Mouse (Mus musculus): ENCODE data around the gene Ston2.

The Ston2 gene

GRCm38 (mm10) chr12:91787959-91788437 lies at the start of gene Ston2:
Ston2 (minus strand) TSS chr12:91788387.
- CTCF ChIA-PET: interaction anchor here (0.6 to 3.7 kb wide), 27 partner anchors 9 to 452 kb away, joined by 3 to 39 read pairs (median 4); no protein-coding TSS in a partner anchor
- POLR2A ChIA-PET: interaction anchor here (0.8 to 2.0 kb wide), 10 partner anchors 9 to 200 kb away, joined by 3 to 9 read pairs (median 3); partner anchors contain the start of gene Gtf2a1 (in 3 of the 4)

- ChIA-PET CTCF (interaction anchor here in 3 of 4 experiments (0.7 to 1.0 kb wide), 4 partner anchors 12 to 194 kb away, joined by 3 to 14 read pairs (median 5); no protein-coding TSS in a partner anchor), POLR2A (no interaction called here)
Measured at GRCm38 (mm10) chr12:91837401-91838065, 49.3 kb upstream of the Ston2 start.

GRCm38 (mm10) chr12:91833939-91834333 lies 45.7 kb upstream of the Ston2 start:
- ChIA-PET CTCF (interaction anchor here in 1 of 4 experiments (0.7 kb wide), 1 partner anchor 27 kb away, joined by 3 read pairs; no protein-coding TSS in a partner anchor), POLR2A (interaction anchor here in 2 of 4 experiments (0.8 to 1.5 kb wide), 3 partner anchors 10 to 12 kb away, joined by 3 read pairs; no protein-coding TSS in a partner anchor)

- POLR2A ChIA-PET: interaction anchor here in 2 of 4 experiments (0.8 to 1.5 kb wide), 4 partner anchors 9 to 11 kb away, joined by 3 read pairs; no protein-coding TSS in a partner anchor
- CTCF ChIA-PET: no interaction called here
Measured at GRCm38 (mm10) chr12:91833237-91833938, 45.2 kb upstream of the Ston2 start.

GRCm38 (mm10) chr12:91831410-91831809 lies 43.2 kb upstream of the Ston2 start:
- ChIA-PET CTCF (no interaction called here), POLR2A (no interaction called here)

GRCm38 (mm10) chr12:91820461-91820860 lies 32.3 kb upstream of the Ston2 start:
- POLR2A ChIA-PET: interaction anchor here in 1 of 4 experiments (0.5 kb wide), 1 partner anchor 82 kb away, joined by 3 read pairs; no protein-coding TSS in a partner anchor
- CTCF ChIA-PET: no interaction called here

GRCm38 (mm10) chr12:91818726-91819125 lies 30.5 kb upstream of the Ston2 start:
- CTCF ChIA-PET: interaction anchor here in 3 of 4 experiments (0.6 to 0.8 kb wide), 3 partner anchors 81 to 202 kb away, joined by 3 read pairs; no protein-coding TSS in a partner anchor
- POLR2A ChIA-PET: no interaction called here

- ChIA-PET POLR2A (interaction anchor here in 2 of 4 experiments (1.0 to 1.2 kb wide), 3 partner anchors 10 to 228 kb away, joined by 3 read pairs; no protein-coding TSS in a partner anchor), CTCF (interaction anchor here in 3 of 4 experiments (0.6 to 1.3 kb wide), 8 partner anchors 21 to 1937 kb away, joined by 3 to 6 read pairs (median 3); no protein-coding TSS in a partner anchor)
Measured at GRCm38 (mm10) chr12:91815990-91816389, 27.8 kb upstream of the Ston2 start.

- CTCF ChIA-PET: interaction anchor here in 2 of 4 experiments (0.6 to 1.3 kb wide), 5 partner anchors 22 to 415 kb away, joined by 3 read pairs; no protein-coding TSS in a partner anchor
- POLR2A ChIA-PET: interaction anchor here in 2 of 4 experiments (0.7 to 1.2 kb wide), 4 partner anchors 11 to 227 kb away, joined by 3 to 4 read pairs (median 3); no protein-coding TSS in a partner anchor
Measured at GRCm38 (mm10) chr12:91815552-91815951, 27.4 kb upstream of the Ston2 start.

GRCm38 (mm10) chr12:91808911-91809310 lies 20.7 kb upstream of the Ston2 start:
- POLR2A ChIA-PET: no interaction called here

GRCm38 (mm10) chr12:91807761-91808160 lies 19.6 kb upstream of the Ston2 start:
- ChIA-PET POLR2A (interaction anchor here in 2 of 4 experiments (1.1 to 1.8 kb wide), 2 partner anchors 29 to 248 kb away, joined by 4 to 6 read pairs; no protein-coding TSS in a partner anchor), CTCF (interaction anchor here in 1 of 4 experiments (1.1 kb wide), 1 partner anchor 18 kb away, joined by 4 read pairs; no protein-coding TSS in a partner anchor)

More at GRCm38 (mm10) chr12:91808911-91809310, 20.7 kb upstream of the Ston2 start:
- CTCF ChIA-PET: no interaction called here

GRCm38 (mm10) chr12:91807095-91807494 lies 18.9 kb upstream of the Ston2 start:
- POLR2A ChIA-PET: interaction anchor here in 2 of 4 experiments (1.1 to 1.8 kb wide), 2 partner anchors 28 to 247 kb away, joined by 4 to 6 read pairs; no protein-coding TSS in a partner anchor

GRCm38 (mm10) chr12:91804262-91804661 lies 16.1 kb upstream of the Ston2 start:
- ChIA-PET CTCF (interaction anchor here in 2 of 4 experiments (0.8 to 3.3 kb wide), 2 partner anchors 14 to 225 kb away, joined by 3 to 14 read pairs; no protein-coding TSS in a partner anchor), POLR2A (interaction anchor here in 1 of 4 experiments (1.2 kb wide), 1 partner anchor 216 kb away, joined by 5 read pairs; no protein-coding TSS in a partner anchor)

More at GRCm38 (mm10) chr12:91807095-91807494, 18.9 kb upstream of the Ston2 start:
- CTCF ChIA-PET: interaction anchor here in 1 of 4 experiments (1.1 kb wide), 1 partner anchor 17 kb away, joined by 4 read pairs; no protein-coding TSS in a partner anchor

GRCm38 (mm10) chr12:91803207-91803932 lies 15.2 kb upstream of the Ston2 start:
- ChIA-PET CTCF (interaction anchor here (0.5 to 3.3 kb wide), 4 partner anchors 13 to 1046 kb away, joined by 3 to 14 read pairs (median 4); no protein-coding TSS in a partner anchor), POLR2A (interaction anchor here in 1 of 4 experiments (1.2 kb wide), 1 partner anchor 21 kb away, joined by 3 read pairs; no protein-coding TSS in a partner anchor)

- ChIA-PET CTCF (interaction anchor here (0.5 to 3.3 kb wide), 4 partner anchors 13 to 1046 kb away, joined by 3 to 14 read pairs (median 4); no protein-coding TSS in a partner anchor), POLR2A (interaction anchor here in 1 of 4 experiments (1.2 kb wide), 1 partner anchor 20 kb away, joined by 3 read pairs; no protein-coding TSS in a partner anchor)
Measured at GRCm38 (mm10) chr12:91802586-91803206, 14.5 kb upstream of the Ston2 start.

- ChIA-PET CTCF (interaction anchor here in 3 of 4 experiments (1.1 to 3.3 kb wide), 4 partner anchors 11 to 416 kb away, joined by 3 to 14 read pairs (median 4); partner anchors contain the start of genes Cep128 (in 1 of the 3) and Tshr (in 1 of the 3)), POLR2A (interaction anchor here in 2 of 4 experiments (0.7 to 1.3 kb wide), 2 partner anchors 10 to 1837 kb away, joined by 3 read pairs; no protein-coding TSS in a partner anchor)
Measured at GRCm38 (mm10) chr12:91800861-91801385, 12.7 kb upstream of the Ston2 start.

Data from embryonic stem cell, embryonic (primary cell).